Mouse (Mus musculus): ENCODE results near the gene Disp1. TPM values are rescaled to one million over a fixed set of nuclear protein-coding genes. Genes with fewer than 3 reads are reported as not detected.

The Disp1 gene
- total and polyA plus RNA-seq, 3 experiments = 3.4 to 11.3 (median 5.9) TPM

DNA sequence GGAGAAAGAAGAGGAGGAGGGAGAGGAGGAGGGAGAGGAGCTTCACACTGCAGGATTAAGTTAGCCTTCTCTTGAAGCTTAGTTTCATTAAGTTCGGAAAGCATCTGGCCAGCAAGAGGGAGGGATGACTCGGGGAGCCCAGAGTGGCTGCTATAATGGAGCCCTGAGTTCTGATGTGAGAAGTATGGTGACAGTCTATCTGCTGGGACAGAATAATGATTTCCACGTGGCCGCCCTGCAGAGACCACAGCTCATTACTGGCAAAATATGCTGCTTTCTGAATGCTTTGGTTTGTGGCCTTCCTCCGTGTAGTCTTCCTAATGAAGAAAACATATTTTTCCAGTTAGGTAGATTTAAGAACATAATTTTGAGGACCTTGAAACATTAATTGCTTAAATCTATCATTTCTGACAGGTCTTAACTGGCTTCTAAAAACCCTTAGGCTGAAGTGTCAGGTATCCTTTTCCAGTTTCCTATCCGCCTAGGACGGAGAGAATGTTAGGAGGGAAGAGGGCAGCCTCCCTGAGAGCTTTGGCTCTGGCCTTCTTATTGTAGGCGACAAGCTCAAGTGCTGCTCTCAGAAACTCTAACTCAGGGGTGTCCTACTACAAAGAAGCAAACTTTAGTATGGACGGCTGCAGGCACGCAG lies 32.2 kb downstream of the Disp1 start:
- H3K27me3 ChIP-seq (replicated peaks) = no peaks in the 10 kb centered on the region
- TF ChIP-seq IRF4 (IDR thresholded peaks at IDR 0.05; ENCODE audit: low read depth, low read length) (no peak), TBP (conservative IDR thresholded peaks at IDR 0.05; ENCODE audit: low read depth, low read length) (no peak), ZKSCAN1 (IDR thresholded peaks at IDR 0.05; ENCODE audit: borderline replicate concordance, low read depth, low read length) (no peak), MEF2A (IDR thresholded peaks at IDR 0.05; ENCODE audit: borderline replicate concordance, low read depth, low read length) (no peak), BHLHE40 (IDR thresholded peaks at IDR 0.05; ENCODE audit: low read depth, low read length) (no peak), JUN (IDR thresholded peaks at IDR 0.05; ENCODE audit: insufficient read depth, low read depth, low read length) (no peak), TCF12 (IDR thresholded peaks at IDR 0.05; ENCODE audit: low read depth, low read length) (no peak), ELF1 (IDR thresholded peaks at IDR 0.05; ENCODE audit: low read depth, low read length) (no peak), EP300 (IDR thresholded peaks at IDR 0.05; ENCODE audit: low read length) (no peak), RCOR1 (conservative IDR thresholded peaks at IDR 0.05; ENCODE audit: low read depth, low read length) (no peak), CTCF (conservative IDR thresholded peaks at IDR 0.05 in 1 of 2, IDR thresholded peaks at IDR 0.05 in 1 of 2; ENCODE audit: low read depth in 2 of 2, low read length in 2 of 2) (no peak), ZC3H11A (IDR thresholded peaks at IDR 0.05; ENCODE audit: low read depth, low read length) (no peak), NRF1 (IDR thresholded peaks at IDR 0.05; ENCODE audit: low read depth, low read length) (no peak), ZMIZ1 (IDR thresholded peaks at IDR 0.05; ENCODE audit: low read depth, low read length) (no peak), PAX5 (IDR thresholded peaks at IDR 0.05; ENCODE audit: low read length) (no peak), MAX (IDR thresholded peaks at IDR 0.05; ENCODE audit: low read length) (no peak), CHD2 (IDR thresholded peaks at IDR 0.05; ENCODE audit: low read length) (no peak), GABPA (IDR thresholded peaks at IDR 0.05; ENCODE audit: insufficient replicate concordance, low read depth, low read length) (no peak)
- no peak overlapping the region for H3K4me2 ChIP-seq (ENCODE audit: insufficient read depth, low read depth, poor library complexity, severe bottlenecking)
- DNase-seq (ENCODE audit: extremely low read depth) = no peak
- no peak overlapping the region for H3K27ac ChIP-seq (ENCODE audit: insufficient read depth, low read depth)
- H3K4me3 ChIP-seq (replicated peaks in 1 of 3; ENCODE audit: low read depth in 2 of 3, low read length in 2 of 3, poor library complexity in 1 of 3) = no peak overlapping the region
- peaks cover 0 to 34% of the 10 kb centered on the region in 2 experiments; a peak in 2 of 4 replicates for H3K4me1 ChIP-seq (ENCODE audit: control insufficient read depth in 1 of 2, insufficient read depth in 2 of 2)
- dilution Hi-C loops (cut with MboI; ENCODE audit: extremely low pct_ligation_motif_present, extremely low pct_unique_long_range_greater_than_20kb, low sequenced_read_pairs) (no loop called here), in situ Hi-C loops (cut with MboI; ENCODE audit: low pct_ligation_motif_present, low pct_unique_long_range_greater_than_20kb, low sequenced_read_pairs) (no loop called here)
- H3K36me3 ChIP-seq (replicated peaks in 1 of 2; ENCODE audit: control insufficient read depth in 1 of 2, insufficient read depth in 1 of 2, low read length in 1 of 2) = peaks cover 0 to 44% of the 10 kb centered on the region in 2 experiments
- no peak overlapping the region for H3K9ac ChIP-seq (ENCODE audit: insufficient read depth, low read depth)
- H3K79me2 ChIP-seq (replicated peaks; ENCODE audit: control insufficient read depth, extremely low read depth, insufficient read depth, poor library complexity, severe bottlenecking) = no peaks in the 10 kb centered on the region
- no peaks in the 10 kb centered on the region for H3K9me3 ChIP-seq (replicated peaks; ENCODE audit: low read length)

- TF ChIP-seq CTCF (conservative IDR thresholded peaks at IDR 0.05 in 1 of 2, IDR thresholded peaks at IDR 0.05 in 1 of 2; ENCODE audit: low read depth in 2 of 2, low read length in 2 of 2) (no peak), RCOR1 (conservative IDR thresholded peaks at IDR 0.05; ENCODE audit: low read depth, low read length) (no peak), MAFK (IDR thresholded peaks at IDR 0.05; ENCODE audit: insufficient replicate concordance, low read length) (no peak), USF1 (IDR thresholded peaks at IDR 0.05; ENCODE audit: low read depth, low read length) (no peak), JUND (conservative IDR thresholded peaks at IDR 0.05; ENCODE audit: low read depth, low read length) (no peak), POLR2A (IDR thresholded peaks at IDR 0.05; ENCODE audit: low read depth, low read length) (no peak), ZKSCAN1 (IDR thresholded peaks at IDR 0.05; ENCODE audit: borderline replicate concordance, low read depth, low read length) (no peak), HCFC1 (IDR thresholded peaks at IDR 0.05; ENCODE audit: low read depth, low read length) (no peak), KAT2A (IDR thresholded peaks at IDR 0.05; ENCODE audit: insufficient replicate concordance, low read length) (no peak)
- no peak overlapping the region for H3K27ac ChIP-seq (ENCODE audit: insufficient read depth, low read depth)
- in situ Hi-C loops (cut with MboI; ENCODE audit: low pct_ligation_motif_present, low pct_unique_long_range_greater_than_20kb, low sequenced_read_pairs) (no loop called here), dilution Hi-C loops (cut with MboI; ENCODE audit: extremely low pct_ligation_motif_present, extremely low pct_unique_long_range_greater_than_20kb, low sequenced_read_pairs) (no loop called here)
- H3K27me3 ChIP-seq (replicated peaks) = no peaks in the 10 kb centered on the region
- no peak for DNase-seq (ENCODE audit: extremely low read depth)
- H3K9me3 ChIP-seq (replicated peaks; ENCODE audit: low read length) = no peaks in the 10 kb centered on the region
- H3K36me3 ChIP-seq (replicated peaks in 1 of 2; ENCODE audit: control insufficient read depth in 1 of 2, insufficient read depth in 1 of 2, low read length in 1 of 2) = peaks cover 0 to 46% of the 10 kb centered on the region in 2 experiments
- no peak overlapping the region for H3K4me2 ChIP-seq (ENCODE audit: insufficient read depth, low read depth, poor library complexity, severe bottlenecking)
- H3K4me1 ChIP-seq (ENCODE audit: control insufficient read depth in 1 of 2, insufficient read depth in 2 of 2) = peaks cover 0 to 34% of the 10 kb centered on the region in 2 experiments; a peak in 2 of 4 replicates
- H3K9ac ChIP-seq (ENCODE audit: insufficient read depth, low read depth) = no peak overlapping the region
- no peaks in the 10 kb centered on the region for H3K79me2 ChIP-seq (replicated peaks; ENCODE audit: control insufficient read depth, extremely low read depth, insufficient read depth, poor library complexity, severe bottlenecking)
- no peak overlapping the region for H3K4me3 ChIP-seq (replicated peaks in 1 of 3; ENCODE audit: low read depth in 2 of 3, low read length in 2 of 3, poor library complexity in 1 of 3)
Observed at GRCm38 (mm10) chr1:183188115-183189013, 33.0 kb downstream of the Disp1 start.
